Mouse (Mus musculus) CH12.LX (cell line): ENCODE results near the gene Slc43a1. TPM values are rescaled to one million over a fixed set of nuclear protein-coding genes. Genes with fewer than 3 reads are reported as not detected.

Experiments
- DNase-seq: peaks from one replicate; pipeline ENCODE4 v3.0.0-alpha.2; 2013; ENCODE audit errors: extremely low read depth
- H3K27ac ChIP-seq: 2 replicates; pipeline ENCODE4 v1.5.1; 2012; ENCODE audit warnings: low read depth, mild to moderate bottlenecking, control low read depth, moderate library complexity; ENCODE audit not compliant: insufficient read depth
- H3K27me3 ChIP-seq: replicated peaks from 2 replicates; pipeline ENCODE3; 2012; ENCODE audit warnings: inconsistent platforms
- H3K36me3 ChIP-seq, 2 experiments: replicated peaks in 1 of 2; 2 replicates each; pipeline versions ENCODE3 to v1.6.1; 2012; ENCODE audit warnings: inconsistent platforms in 1 of 2, low read length in 1 of 2, mild to moderate bottlenecking in 1 of 2, mixed read lengths in 1 of 2, moderate library complexity in 1 of 2; ENCODE audit not compliant: control insufficient read depth in 1 of 2, insufficient read depth in 1 of 2
- H3K4me1 ChIP-seq, 2 experiments: 2 replicates each; pipeline ENCODE4 v1.6.1; 2012; ENCODE audit warnings: inconsistent platforms in 1 of 2, moderate library complexity in 1 of 2; ENCODE audit not compliant: insufficient read depth in 2 of 2, control insufficient read depth in 1 of 2
- H3K4me2 ChIP-seq: 2 replicates; pipeline ENCODE4 v1.6.1; 2012; ENCODE audit warnings: low read depth, mild to moderate bottlenecking, control low read depth; ENCODE audit not compliant: poor library complexity, insufficient read depth, severe bottlenecking
- H3K4me3 ChIP-seq, 3 experiments: fragments of 150-350 bp in 1 of 3; sonication (generic) in 1 of 3; replicated peaks in 1 of 3; 2 replicates each; pipeline versions ENCODE3 to v1.5.1; 2011 to 2012; ENCODE audit warnings: low read depth in 2 of 3, low read length in 2 of 3, mild to moderate bottlenecking in 2 of 3, moderate library complexity in 2 of 3, control low read depth in 1 of 3, improper control_type of control experiment in 1 of 3, inconsistent platforms in 1 of 3, mixed read lengths in 1 of 3; ENCODE audit not compliant: poor library complexity in 1 of 3
- H3K79me2 ChIP-seq: replicated peaks from 2 replicates; pipeline ENCODE4 v1.6.1; 2012; ENCODE audit warnings: mild to moderate bottlenecking, moderate library complexity; ENCODE audit not compliant: control insufficient read depth, poor library complexity, insufficient read depth, severe bottlenecking; ENCODE audit errors: extremely low read depth
- H3K9ac ChIP-seq: 2 replicates; pipeline ENCODE4 v1.6.1; 2012; ENCODE audit warnings: low read depth, mild to moderate bottlenecking, control low read depth, moderate library complexity; ENCODE audit not compliant: insufficient read depth
- H3K9me3 ChIP-seq: replicated peaks from 2 replicates; pipeline ENCODE3; 2012; ENCODE audit warnings: low read length, inconsistent platforms, mixed read lengths
- BHLHE40 ChIP-seq: IDR thresholded peaks from 2 replicates; pipeline ENCODE4 v1.6.1; 2011; ENCODE audit warnings: mild to moderate bottlenecking, low read depth, low read length, improper control_type of control experiment
- CHD1 ChIP-seq: IDR thresholded peaks from 2 replicates; pipeline ENCODE4 v1.6.1; 2012; ENCODE audit warnings: low read depth, low read length, improper control_type of control experiment, inconsistent platforms
- CHD2 ChIP-seq: IDR thresholded peaks from 2 replicates; pipeline ENCODE4 v1.6.1; 2011; ENCODE audit warnings: low read length, improper control_type of control experiment
- CTCF ChIP-seq, 2 experiments: IDR thresholded peaks in 1 of 2; conservative IDR thresholded peaks in 1 of 2; 2 replicates each; pipeline ENCODE4 v1.5.1; 2011 to 2012; ENCODE audit warnings: low read depth in 2 of 2, low read length in 2 of 2, improper control_type of control experiment in 1 of 2, inconsistent platforms in 1 of 2, mild to moderate bottlenecking in 1 of 2, moderate library complexity in 1 of 2
- E2F4 ChIP-seq: IDR thresholded peaks from 2 replicates; pipeline ENCODE4 v1.6.1; 2011; ENCODE audit warnings: low read depth, low read length, improper control_type of control experiment; ENCODE audit not compliant: insufficient replicate concordance
- ELF1 ChIP-seq: IDR thresholded peaks from 2 replicates; pipeline ENCODE4 v1.6.1; 2014; ENCODE audit warnings: low read depth, mild to moderate bottlenecking, inconsistent platforms, low read length, improper control_type of control experiment
- EP300 ChIP-seq: IDR thresholded peaks from 2 replicates; pipeline ENCODE4 v1.6.1; 2011; ENCODE audit warnings: low read length, improper control_type of control experiment
- ETS1 ChIP-seq: conservative IDR thresholded peaks from 2 replicates; pipeline ENCODE4 v1.6.1; 2012; ENCODE audit warnings: low read depth, mild to moderate bottlenecking, inconsistent platforms, low read length, improper control_type of control experiment, moderate library complexity
- GABPA ChIP-seq: IDR thresholded peaks from 2 replicates; pipeline ENCODE4 v1.6.1; 2012; ENCODE audit warnings: low read depth, low read length, improper control_type of control experiment, inconsistent platforms; ENCODE audit not compliant: insufficient replicate concordance
- HCFC1 ChIP-seq: IDR thresholded peaks from 2 replicates; pipeline ENCODE4 v1.6.1; 2012; ENCODE audit warnings: low read depth, mild to moderate bottlenecking, inconsistent platforms, low read length, improper control_type of control experiment
- IRF4 ChIP-seq: IDR thresholded peaks from 2 replicates; pipeline ENCODE4 v1.6.1; 2014; ENCODE audit warnings: low read depth, mild to moderate bottlenecking, inconsistent platforms, low read length, improper control_type of control experiment
- JUN ChIP-seq: IDR thresholded peaks from 2 replicates; pipeline ENCODE4 v1.6.1; 2011; ENCODE audit warnings: low read depth, mild to moderate bottlenecking, low read length, improper control_type of control experiment, moderate library complexity; ENCODE audit not compliant: insufficient read depth
- JUND ChIP-seq: conservative IDR thresholded peaks from 2 replicates; pipeline ENCODE4 v1.6.1; 2011; ENCODE audit warnings: low read depth, low read length, improper control_type of control experiment
- KAT2A ChIP-seq: IDR thresholded peaks from 2 replicates; pipeline ENCODE4 v1.6.1; 2012; ENCODE audit warnings: low read length, improper control_type of control experiment, inconsistent platforms; ENCODE audit not compliant: insufficient replicate concordance
- MAFK ChIP-seq: IDR thresholded peaks from 2 replicates; pipeline ENCODE4 v1.6.1; 2011; ENCODE audit warnings: low read length, improper control_type of control experiment; ENCODE audit not compliant: insufficient replicate concordance
- MAX ChIP-seq: IDR thresholded peaks from 2 replicates; pipeline ENCODE4 v1.6.1; 2011; ENCODE audit warnings: low read length, improper control_type of control experiment
- MAZ ChIP-seq: IDR thresholded peaks from 2 replicates; pipeline ENCODE4 v1.6.1; 2012; ENCODE audit warnings: low read depth, mild to moderate bottlenecking, inconsistent platforms, low read length, improper control_type of control experiment, moderate library complexity
- MEF2A ChIP-seq: IDR thresholded peaks from 2 replicates; pipeline ENCODE4 v1.6.1; 2014; ENCODE audit warnings: low read depth, mild to moderate bottlenecking, inconsistent platforms, low read length, improper control_type of control experiment, borderline replicate concordance
- MXI1 ChIP-seq: IDR thresholded peaks from 2 replicates; pipeline ENCODE4 v1.6.1; 2011; ENCODE audit warnings: mild to moderate bottlenecking, low read depth, low read length, improper control_type of control experiment
- MYC ChIP-seq: IDR thresholded peaks from 2 replicates; pipeline ENCODE4 v1.6.1; 2011; ENCODE audit warnings: low read depth, mild to moderate bottlenecking, improper control_type of control experiment, low read length
- NELFE ChIP-seq: IDR thresholded peaks from 2 replicates; pipeline ENCODE4 v1.6.1; 2011; ENCODE audit warnings: low read depth, low read length, improper control_type of control experiment
- NRF1 ChIP-seq: IDR thresholded peaks from 2 replicates; pipeline ENCODE4 v1.6.1; 2014; ENCODE audit warnings: low read depth, mild to moderate bottlenecking, inconsistent platforms, low read length, improper control_type of control experiment, moderate library complexity
- PAX5 ChIP-seq: IDR thresholded peaks from 2 replicates; pipeline ENCODE4 v1.6.1; 2012; ENCODE audit warnings: low read length, inconsistent platforms, mixed read lengths
- POLR2A ChIP-seq: IDR thresholded peaks from 2 replicates; pipeline ENCODE4 v1.6.1; 2011; ENCODE audit warnings: low read depth, mild to moderate bottlenecking, improper control_type of control experiment, low read length
- POLR2AphosphoS2 ChIP-seq: IDR thresholded peaks from 2 replicates; pipeline ENCODE4 v1.6.1; 2011; ENCODE audit warnings: low read depth, low read length, improper control_type of control experiment
- RAD21 ChIP-seq: IDR thresholded peaks from 2 replicates; pipeline ENCODE4 v1.6.1; 2011; ENCODE audit warnings: low read depth, mild to moderate bottlenecking, low read length, improper control_type of control experiment, moderate library complexity
- RCOR1 ChIP-seq: conservative IDR thresholded peaks from 2 replicates; pipeline ENCODE4 v1.6.1; 2012; ENCODE audit warnings: low read depth, mild to moderate bottlenecking, inconsistent platforms, low read length, improper control_type of control experiment
- SIN3A ChIP-seq: IDR thresholded peaks from 2 replicates; pipeline ENCODE4 v1.6.1; 2012; ENCODE audit warnings: low read length, improper control_type of control experiment, inconsistent platforms
- SMC3 ChIP-seq: IDR thresholded peaks from 2 replicates; pipeline ENCODE4 v1.6.1; 2011; ENCODE audit warnings: low read depth, low read length, improper control_type of control experiment
- TBP ChIP-seq: conservative IDR thresholded peaks from 2 replicates; pipeline ENCODE4 v1.6.1; 2011; ENCODE audit warnings: low read depth, low read length, improper control_type of control experiment
- TCF12 ChIP-seq: IDR thresholded peaks from 2 replicates; pipeline ENCODE4 v1.6.1; 2014; ENCODE audit warnings: low read depth, mild to moderate bottlenecking, inconsistent platforms, low read length, improper control_type of control experiment
- UBTF ChIP-seq: IDR thresholded peaks from 2 replicates; pipeline ENCODE4 v1.6.1; 2012; ENCODE audit warnings: low read depth, mild to moderate bottlenecking, inconsistent platforms, low read length, improper control_type of control experiment, moderate library complexity
- USF1 ChIP-seq: IDR thresholded peaks from 2 replicates; pipeline ENCODE4 v1.6.1; 2014; ENCODE audit warnings: low read depth, mild to moderate bottlenecking, inconsistent platforms, low read length, improper control_type of control experiment
- USF2 ChIP-seq: conservative IDR thresholded peaks from 2 replicates; pipeline ENCODE4 v1.6.1; 2011; ENCODE audit warnings: low read depth, low read length, improper control_type of control experiment
- ZC3H11A ChIP-seq: IDR thresholded peaks from 2 replicates; pipeline ENCODE4 v1.6.1; 2012; ENCODE audit warnings: low read depth, mild to moderate bottlenecking, inconsistent platforms, low read length, improper control_type of control experiment
- ZKSCAN1 ChIP-seq: IDR thresholded peaks from 2 replicates; pipeline ENCODE4 v1.6.1; 2012; ENCODE audit warnings: low read depth, inconsistent platforms, low read length, improper control_type of control experiment, borderline replicate concordance
- ZMIZ1 ChIP-seq: IDR thresholded peaks from 2 replicates; pipeline ENCODE4 v1.6.1; 2012; ENCODE audit warnings: low read depth, mild to moderate bottlenecking, inconsistent platforms, low read length, improper control_type of control experiment
- ZNF384 ChIP-seq: IDR thresholded peaks from 2 replicates; pipeline ENCODE4 v1.6.1; 2012; ENCODE audit warnings: low read depth, low read length, improper control_type of control experiment, inconsistent platforms
- dilution Hi-C: fragments of 300-500 bp; cut with MboI; formaldehyde crosslinking; loops from 2 replicates; pipeline ENCODE4 v1.14.3; 2020; ENCODE audit warnings: low sequenced_read_pairs; ENCODE audit not compliant: extremely low pct_unique_long_range_greater_than_20kb, extremely low pct_ligation_motif_present
- in situ Hi-C: fragments of 300-500 bp; cut with MboI; formaldehyde crosslinking; loops from 3 replicates; pipeline ENCODE4 v1.14.3; 2019; ENCODE audit warnings: low sequenced_read_pairs, low pct_ligation_motif_present, low pct_unique_long_range_greater_than_20kb, mixed read lengths
- polyA plus RNA-seq: library from polyadenylated mRNA; unstranded; fragments of >175 nt; gene quantifications from 2 replicates; pipeline ENCODE4 v1.2.1, GENCODE M21; 2012; ENCODE audit warnings: low read depth; ENCODE audit not compliant: insufficient read length
- total RNA-seq, 2 experiments: library from RNA; depleted of rRNA; stranded (reverse); fragments of 300-350 nt in 1 of 2; fragments of >200 nt in 1 of 2; gene quantifications; 2 replicates each; pipeline ENCODE4 v1.2.3; 2012 to 2014

Gene Slc43a1
- total and polyA plus RNA-seq, 3 experiments = 0.19 to 5.0 (median 0.30) TPM

- DNase-seq = peak; percentile 66
- no peaks in the 10 kb centered on the region for H3K79me2 ChIP-seq
- H3K4me3 ChIP-seq = no peak overlapping the region
- no peak overlapping the region for H3K27ac ChIP-seq
- dilution Hi-C loops = no loop called here
- in situ Hi-C loops = loop anchor here (25.0 kb wide), 1 partner anchor 349 kb away; no protein-coding TSS in a partner anchor
- H3K9me3 ChIP-seq = peaks cover 4% of the 10 kb centered on the region
- no peaks in the 10 kb centered on the region for H3K36me3 ChIP-seq
- peaks cover 36% of the 10 kb centered on the region for H3K27me3 ChIP-seq
- no peak overlapping the region for H3K9ac ChIP-seq
- H3K4me1 ChIP-seq = peaks cover 0 to 13% of the 10 kb centered on the region in 2 experiments; a peak in 2 of 4 replicates
- peak overlapping the region; percentile 84 for H3K4me2 ChIP-seq
- TF ChIP-seq MAFK (no peak), SIN3A (no peak), NELFE (no peak), ZNF384 (no peak), CHD1 (no peak), NRF1 (no peak), POLR2A (no peak), ETS1 (no peak), TCF12 (no peak), USF2 (no peak), MAZ (0 out of 2 replicates have a peak, but pooled peaks have one; percentile 33), RCOR1 (no peak), MAX (no peak), KAT2A (no peak), PAX5 (no peak), ELF1 (peak; percentile 51; the same call in 1 of the 2 replicates), MEF2A (no peak), MYC (no peak), MXI1 (no peak), E2F4 (no peak), ZMIZ1 (no peak), BHLHE40 (no peak), POLR2AphosphoS2 (no peak), GABPA (no peak), HCFC1 (no peak), RAD21 (peak; percentile 41), CTCF (conservative IDR thresholded peaks at IDR 0.05 in 1 of 2, IDR thresholded peaks at IDR 0.05 in 1 of 2; ENCODE audit: low read depth in 2 of 2, low read length in 2 of 2) (peak; percentile 31 to 72; a peak in 3 of 4 replicates), JUN (no peak), ZKSCAN1 (no peak), UBTF (no peak), ZC3H11A (no peak), EP300 (no peak), USF1 (no peak), SMC3 (peak; percentile 62), IRF4 (no peak), TBP (no peak), JUND (no peak), CHD2 (no peak)
- TF ChIP-seq, all 38 proteins: peak for 5
These were observed 50.1 kb downstream of the Slc43a1 start for GRCm38 (mm10) chr2:84888657-84889315.
